Mouse (Mus musculus) cerebellum, adult 11-12 months (tissue): Measurements from ENCODE around the gene Diaph3.

ENCODE experiments used
- DNase-seq: peaks from one replicate; pipeline ENCODE4 v3.0.0; 2022

The Diaph3 gene

GRCm38 (mm10) chr14:87079725-87080124 lies 61.3 kb downstream of the Diaph3 start:
- DNase-seq, result no peak

GRCm38 (mm10) chr14:87075021-87075531 lies 66.0 kb downstream of the Diaph3 start:
- no peak for DNase-seq

GRCm38 (mm10) chr14:87064281-87064680 lies 76.8 kb downstream of the Diaph3 start:
- DNase-seq, result no peak

GRCm38 (mm10) chr14:87056169-87056568 lies 84.9 kb downstream of the Diaph3 start:
- no peak for DNase-seq

- no peak for DNase-seq
Measured at GRCm38 (mm10) chr14:87051187-87051586, 89.8 kb downstream of the Diaph3 start.

GRCm38 (mm10) chr14:87044401-87044806 lies 96.6 kb downstream of the Diaph3 start:
- DNase-seq, result no peak

GRCm38 (mm10) chr14:87020240-87020639 lies 120.8 kb downstream of the Diaph3 start:
- no peak for DNase-seq

- DNase-seq, result peak; percentile 8
Measured at GRCm38 (mm10) chr14:87019687-87020086, 121.3 kb downstream of the Diaph3 start.

- DNase-seq, result no peak
Measured at GRCm38 (mm10) chr14:86997318-86997717, 143.7 kb downstream of the Diaph3 start.

GRCm38 (mm10) chr14:86951169-86951568 lies 189.9 kb downstream of the Diaph3 start:
- no peak for DNase-seq

- no peak for DNase-seq
Measured at GRCm38 (mm10) chr14:86937953-86938352, 203.1 kb downstream of the Diaph3 start.

- no peak for DNase-seq
Measured at GRCm38 (mm10) chr14:86936424-86936823, 204.6 kb downstream of the Diaph3 start.

- DNase-seq, result no peak
Measured at GRCm38 (mm10) chr14:86930763-86931162, 210.3 kb downstream of the Diaph3 start.

- no peak for DNase-seq
Measured at GRCm38 (mm10) chr14:86926827-86927226, 214.2 kb downstream of the Diaph3 start.

GRCm38 (mm10) chr14:86898898-86899297 lies 242.1 kb downstream of the Diaph3 start:
- no peak for DNase-seq

- DNase-seq, result no peak
Measured at GRCm38 (mm10) chr14:86889070-86889804, 251.8 kb downstream of the Diaph3 start.

- DNase-seq, result no peak
Measured at GRCm38 (mm10) chr14:86885417-86886098, 255.5 kb downstream of the Diaph3 start.

- peak; percentile 16 for DNase-seq
Measured at GRCm38 (mm10) chr14:86869536-86869935, 271.5 kb downstream of the Diaph3 start.

GRCm38 (mm10) chr14:86867143-86867542 lies 273.9 kb downstream of the Diaph3 start:
- DNase-seq, result no peak

- no peak for DNase-seq
Measured at GRCm38 (mm10) chr14:86864053-86864452, 277.0 kb downstream of the Diaph3 start.

GRCm38 (mm10) chr14:86861277-86861946 lies 279.6 kb downstream of the Diaph3 start:
- DNase-seq, result no peak

GRCm38 (mm10) chr14:86847154-86847810 lies 293.8 kb downstream of the Diaph3 start:
- no peak for DNase-seq

- no peak for DNase-seq
Measured at GRCm38 (mm10) chr14:86844075-86844474, 297.0 kb downstream of the Diaph3 start.
